Mouse (Mus musculus) lung, postnatal 4 days (tissue): ENCODE results near the gene Zdhhc6.

Source experiments
- DNase-seq, 2 experiments: peaks; one replicate each; pipeline ENCODE4 v3.0.0; 2021

Zdhhc6 gene

DNA sequence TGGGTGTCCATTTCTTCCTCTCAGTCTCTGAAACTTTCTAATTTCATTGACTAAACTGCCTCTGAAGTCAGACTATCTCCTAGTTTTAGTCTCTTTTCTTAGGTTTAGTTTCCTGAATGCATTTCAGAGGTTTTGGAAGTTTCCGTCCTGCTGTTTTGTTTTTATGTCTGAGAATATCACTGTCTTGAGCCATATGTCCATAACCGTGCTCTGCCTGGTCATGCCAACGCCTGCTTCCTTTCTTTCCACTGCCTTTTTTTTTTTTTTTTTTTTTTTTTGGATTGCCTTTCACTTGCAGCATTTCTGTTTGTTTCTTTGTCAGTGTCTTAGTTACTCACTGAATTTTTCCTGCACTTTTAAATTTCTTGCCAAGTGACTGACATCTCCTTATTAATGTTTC, 15.3 kb downstream of the Zdhhc6 start:
- no peak for DNase-seq

GRCm38 (mm10) chr19:55299378-55299777, 16.5 kb downstream of the Zdhhc6 start:
- no peak for DNase-seq

- no peak for DNase-seq
These were observed 17.9 kb downstream of the Zdhhc6 start for GRCm38 (mm10) chr19:55297961-55298360.

DNA sequence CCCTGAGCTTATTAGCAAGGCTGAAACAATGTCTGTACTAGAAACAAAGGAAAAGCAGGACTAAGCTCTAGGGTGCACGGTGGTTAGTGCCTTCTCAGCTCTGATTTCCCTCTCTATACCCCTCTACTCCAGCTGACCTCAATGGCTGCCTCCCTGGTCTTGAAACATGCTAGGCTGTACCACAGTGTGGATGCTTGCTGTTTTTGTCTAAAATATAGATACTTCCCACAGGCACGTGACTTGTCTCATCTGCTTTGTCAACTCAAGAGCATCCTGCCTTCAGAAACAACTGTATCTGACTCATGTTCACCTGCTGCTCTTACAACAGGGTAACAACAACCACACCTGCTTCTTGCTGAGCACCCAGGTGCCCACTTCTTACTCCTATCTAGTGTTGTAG, 18.3 kb downstream of the Zdhhc6 start:
- no peak for DNase-seq

DNA sequence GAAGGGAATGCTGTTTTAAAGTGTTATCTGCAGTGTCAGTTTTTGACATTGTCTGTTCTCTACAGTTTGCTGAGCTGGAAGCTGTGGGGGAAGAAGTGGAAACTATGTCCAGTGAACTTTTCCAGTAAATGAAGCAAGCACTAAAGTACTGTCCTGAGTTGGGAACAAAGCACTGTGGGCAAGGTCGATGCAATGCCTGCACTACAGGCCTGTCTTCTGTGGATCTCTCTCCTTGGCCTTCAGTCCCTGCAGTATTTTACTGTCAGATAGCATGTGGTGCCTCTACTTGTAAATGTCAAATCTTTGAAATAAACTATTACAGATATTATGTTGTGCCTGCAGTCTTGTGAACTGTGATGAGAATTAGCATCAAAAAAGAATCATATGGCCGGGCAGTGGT, 19.5 kb downstream of the Zdhhc6 start:
- no peak for DNase-seq

DNA sequence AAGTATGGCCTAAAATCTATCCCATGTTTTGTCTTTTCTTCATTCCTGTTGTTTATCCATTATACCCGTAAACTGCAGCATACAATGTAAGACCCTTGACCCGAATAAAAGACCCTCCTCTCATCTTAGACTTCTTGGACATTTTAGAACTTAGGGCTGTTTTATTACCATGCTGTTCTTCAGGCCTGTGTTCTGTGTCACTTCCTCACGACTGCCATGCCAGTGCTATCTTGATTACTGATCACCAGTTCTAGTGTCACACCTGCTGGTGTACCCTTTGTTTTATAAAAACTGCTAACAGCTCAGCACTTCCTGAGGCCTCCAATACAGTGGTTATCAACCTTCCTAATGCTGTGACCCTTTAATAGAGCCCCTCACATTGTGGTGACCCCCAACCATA, 20.3 kb downstream of the Zdhhc6 start:
- DNase-seq, result no peak

DNA sequence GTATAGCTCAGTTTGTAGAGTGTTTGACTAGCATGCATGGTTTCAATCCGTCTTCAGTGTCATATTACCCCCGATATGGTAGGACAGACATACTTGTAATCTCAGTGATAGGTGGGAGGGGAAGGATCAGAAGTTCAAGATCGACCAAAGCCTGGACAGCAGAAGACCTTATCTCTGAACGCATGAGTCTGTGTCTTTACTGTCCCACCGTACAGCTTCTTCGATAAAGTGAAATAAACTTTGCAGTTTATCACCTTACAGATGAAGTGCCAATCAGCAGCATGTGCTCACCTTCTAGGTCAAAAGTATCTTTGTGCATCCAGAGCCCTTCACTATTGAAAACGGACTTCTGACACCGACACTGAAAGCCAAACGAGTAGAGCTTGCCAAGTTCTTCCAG, 20.8 kb downstream of the Zdhhc6 start:
- no peak for DNase-seq

GRCm38 (mm10) chr19:55293175-55293574, 22.7 kb downstream of the Zdhhc6 start:
- DNase-seq, result no peak

GRCm38 (mm10) chr19:55292210-55292850, 23.5 kb downstream of the Zdhhc6 start:
- no peak for DNase-seq

DNA sequence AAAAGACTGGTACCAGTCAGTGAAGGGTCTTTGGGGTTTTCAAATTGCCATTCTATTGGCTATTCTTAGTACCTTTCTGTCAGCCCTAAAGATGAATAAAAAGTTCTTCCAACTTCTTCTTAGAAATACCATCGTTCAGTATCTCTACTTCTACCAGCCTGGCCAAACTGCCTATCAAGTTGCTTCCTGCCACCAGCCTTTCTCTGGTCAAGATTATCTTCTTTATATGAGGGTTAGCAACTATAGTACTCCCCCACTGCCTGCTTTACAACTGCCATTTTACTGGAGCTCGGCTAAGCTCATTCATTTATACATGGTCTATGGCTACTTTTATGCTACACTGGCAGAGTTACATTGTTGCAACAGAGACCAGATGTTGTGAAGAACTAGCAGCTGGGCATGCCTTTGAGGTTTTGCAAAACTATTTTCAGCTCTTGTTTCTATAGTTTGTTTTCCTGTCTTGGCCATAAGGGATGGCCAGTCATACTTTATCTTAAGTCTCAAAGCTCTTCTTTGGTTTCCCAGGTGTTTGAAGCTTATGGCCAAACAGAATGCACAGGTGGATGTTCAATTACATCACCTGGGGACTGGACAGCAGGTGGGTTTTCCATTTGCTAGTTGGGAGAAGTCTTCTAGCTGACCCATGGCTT, 25.1 kb downstream of the Zdhhc6 start:
- no peak for DNase-seq

- no peak for DNase-seq
These were observed 26.9 kb downstream of the Zdhhc6 start for GRCm38 (mm10) chr19:55288974-55289373.

DNA sequence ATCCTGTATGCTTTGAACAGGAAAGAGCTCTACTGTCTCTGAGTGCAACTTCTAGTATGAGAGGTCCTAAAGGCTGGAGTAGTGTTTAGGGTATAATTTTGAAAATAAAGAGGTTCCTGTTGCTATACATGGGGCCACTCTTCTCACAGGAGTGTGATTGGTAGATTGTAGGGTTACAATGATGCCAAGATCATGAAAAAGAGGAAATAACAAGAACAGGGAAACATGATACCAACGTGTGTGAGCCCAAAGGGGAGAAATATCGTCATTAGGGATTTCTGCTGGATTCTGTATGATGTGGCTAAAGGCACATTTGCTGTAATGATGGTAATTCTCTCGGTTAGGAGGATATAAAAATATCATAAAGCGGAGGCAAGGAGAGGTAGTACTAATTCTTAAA, 29.8 kb downstream of the Zdhhc6 start:
- no peak for DNase-seq

DNA sequence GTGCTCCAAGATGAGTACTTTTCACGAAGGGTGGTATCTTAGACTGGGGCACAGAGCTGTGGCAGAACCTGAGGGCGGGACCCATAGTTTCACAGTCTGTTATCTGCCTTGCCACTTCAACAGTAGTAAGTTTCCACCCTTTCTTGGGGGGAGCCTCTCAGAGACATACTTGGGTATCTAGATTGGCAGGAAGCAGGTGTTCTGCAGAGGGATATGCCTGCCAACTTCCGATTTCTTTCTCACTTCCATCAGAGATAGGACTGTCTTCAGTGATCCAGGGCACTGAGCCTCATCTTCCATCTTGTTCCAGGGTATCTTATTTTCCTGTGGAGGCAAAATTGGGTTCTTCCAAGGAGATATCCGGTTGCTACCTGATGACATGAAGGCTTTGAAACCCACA, 31.7 kb downstream of the Zdhhc6 start:
- DNase-seq, result no peak

DNA sequence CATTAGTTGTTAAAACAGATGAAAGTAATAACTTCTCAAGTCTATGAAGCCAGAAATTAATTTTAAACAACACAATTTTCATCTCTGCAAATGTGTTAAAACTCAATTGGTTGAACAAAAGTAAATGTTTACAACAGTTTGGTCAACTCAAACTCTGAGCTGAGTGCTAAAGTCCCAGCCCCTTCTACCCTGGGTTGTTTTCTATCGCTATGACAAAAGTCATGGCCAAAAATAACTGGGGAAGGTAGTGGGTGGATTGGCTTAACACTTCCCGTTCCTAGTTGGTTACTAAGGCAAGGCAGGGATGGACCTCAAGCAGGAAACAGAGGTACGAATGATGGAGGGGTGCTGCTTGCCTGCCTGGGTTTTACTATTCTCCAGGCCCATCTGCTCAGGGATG, 39.1 kb downstream of the Zdhhc6 start:
- no peak for DNase-seq

GRCm38 (mm10) chr19:55276100-55276499, 39.7 kb downstream of the Zdhhc6 start:
- DNase-seq, result no peak

- DNase-seq, result no peak
These were observed 42.5 kb downstream of the Zdhhc6 start for GRCm38 (mm10) chr19:55273340-55273739.

DNA sequence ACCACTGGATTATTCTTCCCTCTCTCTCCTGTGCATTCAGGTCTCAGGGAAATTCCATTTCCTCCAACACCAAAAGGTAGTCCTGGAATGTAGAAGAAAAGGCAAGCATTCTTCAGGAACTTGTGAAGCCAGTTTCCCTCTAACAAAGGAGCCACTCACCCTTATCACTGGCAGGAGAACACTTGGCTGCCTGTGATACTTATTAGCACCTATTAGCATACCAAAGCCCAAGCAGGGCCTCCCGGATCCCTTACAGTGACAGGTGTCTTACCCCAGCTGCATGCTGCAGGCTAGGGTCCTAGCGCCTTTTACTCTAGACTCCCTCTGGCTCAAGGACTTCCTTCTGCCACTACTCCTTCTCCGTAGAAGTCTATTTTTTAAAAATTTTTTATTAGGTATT, 44.4 kb downstream of the Zdhhc6 start:
- peak in 1 of 2 experiments; percentile 54 for DNase-seq

- peak; percentile 30 to 46 for DNase-seq
These were observed 46.8 kb downstream of the Zdhhc6 start for GRCm38 (mm10) chr19:55269051-55269450.

GRCm38 (mm10) chr19:55268150-55268549, 47.7 kb downstream of the Zdhhc6 start:
- no peak for DNase-seq

GRCm38 (mm10) chr19:55266786-55267185, 49.0 kb downstream of the Zdhhc6 start:
- no peak for DNase-seq

DNA sequence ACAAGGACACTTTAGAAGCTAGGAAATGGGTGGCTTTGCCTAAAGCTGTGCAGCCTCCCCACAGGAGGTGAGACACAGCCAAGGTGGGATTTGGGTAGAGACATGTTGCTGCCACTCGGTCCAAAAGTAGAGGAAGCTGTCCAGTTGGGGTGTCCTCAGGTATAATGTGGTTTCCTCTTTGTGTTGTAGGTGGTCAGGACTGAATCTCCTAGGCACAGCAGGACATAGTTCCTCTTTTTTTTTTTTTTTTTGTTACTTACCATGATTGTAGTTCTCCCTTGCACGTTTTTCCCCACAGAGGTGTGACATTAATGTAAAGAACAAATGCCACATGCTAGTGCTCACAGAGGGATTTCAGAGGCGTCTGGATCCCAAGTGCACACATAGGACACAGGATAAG, 50.6 kb downstream of the Zdhhc6 start:
- no peak for DNase-seq

- DNase-seq, result no peak
These were observed 55.2 kb downstream of the Zdhhc6 start for GRCm38 (mm10) chr19:55260389-55261184.

DNA sequence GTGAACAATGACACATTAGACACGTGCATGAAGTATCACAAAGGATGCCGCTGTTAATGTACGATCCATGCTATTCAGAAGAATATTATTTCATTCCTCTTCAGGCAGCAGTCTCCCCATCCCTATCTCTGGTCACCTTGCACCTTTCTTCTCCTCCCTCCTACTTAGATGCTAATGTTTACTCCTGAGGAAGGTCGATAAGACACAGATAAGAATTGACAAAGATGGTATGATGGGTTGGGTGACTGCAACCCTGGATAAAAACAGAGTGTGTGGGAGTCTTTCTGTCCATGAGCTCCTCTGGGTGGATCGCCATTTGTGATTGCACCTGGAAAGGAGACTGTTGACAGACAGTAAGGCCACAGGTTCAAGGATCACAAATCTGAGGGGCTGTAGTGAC, 57.3 kb downstream of the Zdhhc6 start:
- DNase-seq, result no peak
